Mouse (Mus musculus) thymus, adult 2 months (tissue): ENCODE data around the gene Erp44. TPM values are rescaled to one million over a fixed set of nuclear protein-coding genes. Genes with fewer than 3 reads are reported as not detected.

Experiments used
- DNase-seq: peaks from one replicate; pipeline ENCODE4 v3.0.0; 2021
- H3K27ac ChIP-seq: fragments of 200-500 bp; 2 replicates; pipeline ENCODE4 v1.5.1; 2012; ENCODE audit warnings: low read length, control low read depth; ENCODE audit not compliant: control insufficient read depth, insufficient read depth
- H3K27me3 ChIP-seq: fragments of 200-500 bp; 2 replicates; pipeline ENCODE4 v1.6.1; 2012; ENCODE audit warnings: mild to moderate bottlenecking, low read length, moderate library complexity, mixed read lengths; ENCODE audit not compliant: control insufficient read depth, insufficient read depth
- H3K36me3 ChIP-seq: fragments of 200-500 bp; 2 replicates; pipeline ENCODE4 v1.6.1; 2012; ENCODE audit warnings: mild to moderate bottlenecking, low read length, moderate library complexity; ENCODE audit not compliant: control insufficient read depth, insufficient read depth
- H3K4me1 ChIP-seq: fragments of 200-500 bp; replicated peaks from 2 replicates; pipeline ENCODE4 v1.6.1; 2012; ENCODE audit warnings: low read length; ENCODE audit not compliant: control insufficient read depth, insufficient read depth
- H3K4me3 ChIP-seq: fragments of 200-500 bp; 2 replicates; pipeline ENCODE4 v1.5.1; 2012; ENCODE audit warnings: mild to moderate bottlenecking, low read length, control low read depth, moderate library complexity; ENCODE audit not compliant: control insufficient read depth, insufficient read depth
- CTCF ChIP-seq: fragments of 200-500 bp; IDR thresholded peaks from 2 replicates; pipeline ENCODE4 v1.5.1; 2012; ENCODE audit warnings: mild to moderate bottlenecking, control low read depth, low read length, moderate library complexity, borderline replicate concordance; ENCODE audit not compliant: control insufficient read depth, poor library complexity, insufficient read depth; ENCODE audit errors: extremely low read depth
- POLR2A ChIP-seq: fragments of 200-500 bp; IDR thresholded peaks from 2 replicates; pipeline ENCODE4 v1.6.1; 2012; ENCODE audit warnings: mild to moderate bottlenecking, low read length, control low read depth, moderate library complexity; ENCODE audit not compliant: control insufficient read depth, poor library complexity, insufficient read depth; ENCODE audit errors: extremely low read depth
- WGBS: fragments of 180-500 bp; shearing (Covaris S2); methylation state at CpG from one replicate; pipeline ENCODE4 v1.1.7; 2018; 5-methylcytosine and 5-hydroxymethylcytosine counted together
- polyA plus RNA-seq: library from polyadenylated mRNA; depleted of rRNA; stranded (reverse); fragments of >200 nt; gene quantifications from 2 replicates; pipeline ENCODE4 v1.2.3, GENCODE M21; 2012

The Erp44 gene
- polyA plus RNA-seq, 1 experiment: 10.8 TPM

GRCm38 (mm10) chr4:48271838-48272237, 7.5 kb downstream of the Erp44 start:
- no peaks in the 10 kb centered on the region for H3K4me1 ChIP-seq
- H3K27ac ChIP-seq: no peak overlapping the region
- H3K27me3 ChIP-seq: no peaks in the 10 kb centered on the region
- no peak overlapping the region for H3K4me3 ChIP-seq
- no peak for DNase-seq
- TF ChIP-seq CTCF (no peak), POLR2A (no peak)
- WGBS: 97% methylated on average over 5 of the region's 5 CpGs
- H3K36me3 ChIP-seq: no peaks in the 10 kb centered on the region

DNA sequence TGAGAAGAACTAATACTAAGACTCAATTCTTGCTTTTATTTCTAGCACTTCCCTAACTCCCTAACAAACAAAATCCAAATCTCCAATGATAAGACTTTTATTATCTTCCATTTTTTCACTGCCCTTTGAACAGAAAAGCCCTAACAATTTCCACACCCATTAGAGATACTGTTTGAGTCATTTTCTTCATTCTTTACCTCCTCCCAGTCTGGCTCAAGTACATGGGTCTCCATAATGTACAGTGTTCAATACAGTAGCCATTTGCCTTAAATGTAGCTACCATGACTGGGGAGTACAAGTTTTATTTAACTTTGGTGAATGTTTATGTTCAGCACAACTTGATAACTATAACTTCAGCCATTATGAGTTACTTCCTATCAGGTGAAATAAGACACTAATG, 8.8 kb downstream of the Erp44 start:
- Histone ChIP-seq H3K36me3 (no peaks in the 10 kb centered on the region), H3K4me1 (no peaks in the 10 kb centered on the region), H3K27me3 (no peaks in the 10 kb centered on the region), H3K4me3 (no peak overlapping the region), H3K27ac (no peak overlapping the region)
- no peak for TF ChIP-seq CTCF
- no peak for TF ChIP-seq POLR2A
- DNase-seq: no peak

GRCm38 (mm10) chr4:48268127-48268526, 11.2 kb downstream of the Erp44 start:
- Histone ChIP-seq H3K4me1 (no peaks in the 10 kb centered on the region), H3K27me3 (no peaks in the 10 kb centered on the region)
- WGBS: 90% methylated on average over 1 of the region's 1 CpGs

DNA sequence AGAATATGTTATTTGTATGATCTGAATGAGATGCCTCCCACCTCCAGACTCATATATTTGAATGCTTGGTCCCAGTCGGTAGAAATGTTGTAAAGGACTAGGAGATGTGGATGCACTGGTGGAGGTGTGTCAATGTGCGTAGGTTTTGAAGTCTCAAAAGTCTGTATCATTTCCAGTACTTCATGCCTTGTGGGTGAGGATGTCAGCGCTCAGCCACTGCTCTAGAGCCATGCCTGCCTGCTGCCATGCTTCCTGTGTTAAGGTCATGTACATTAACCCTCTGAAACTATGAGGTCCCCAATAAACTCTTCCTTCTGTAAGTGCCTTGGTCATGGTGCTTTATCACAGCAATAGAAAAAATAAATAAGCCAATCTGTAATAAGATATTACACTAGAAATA, 11.7 kb downstream of the Erp44 start:
- TF ChIP-seq POLR2A: no peak
- no peak for TF ChIP-seq CTCF
- DNase-seq: no peak
- Histone ChIP-seq H3K27me3 (no peaks in the 10 kb centered on the region), H3K4me3 (no peak overlapping the region), H3K4me1 (no peaks in the 10 kb centered on the region), H3K27ac (no peak overlapping the region), H3K36me3 (no peaks in the 10 kb centered on the region)
- WGBS: 85% methylated on average over 3 of the region's 3 CpGs

More at GRCm38 (mm10) chr4:48268127-48268526, 11.2 kb downstream of the Erp44 start:
- H3K4me3 ChIP-seq: no peak overlapping the region
- no peaks in the 10 kb centered on the region for H3K36me3 ChIP-seq
- H3K27ac ChIP-seq: no peak overlapping the region
- DNase-seq: no peak
- no peak for TF ChIP-seq POLR2A
- no peak for TF ChIP-seq CTCF

DNA sequence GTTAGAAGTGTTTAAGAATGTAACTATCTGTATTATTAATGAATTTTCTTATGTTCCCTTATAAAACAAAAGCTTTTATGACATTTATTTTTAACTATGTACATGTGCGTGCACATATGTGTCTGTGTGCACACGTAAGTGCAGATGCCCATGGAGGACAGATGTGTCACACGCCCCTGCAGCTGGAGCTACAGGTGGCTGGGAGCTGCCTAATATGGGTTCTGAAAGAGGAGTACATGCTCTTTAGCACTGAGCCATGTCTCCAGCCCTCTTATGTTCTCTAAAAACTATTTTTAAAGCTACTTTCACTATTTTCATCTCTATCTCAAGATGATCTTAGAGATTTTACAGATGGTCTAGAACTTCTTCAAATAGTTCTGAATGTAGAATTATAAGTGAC, 21.3 kb downstream of the Erp44 start:
- TF ChIP-seq CTCF: no peak
- TF ChIP-seq POLR2A: no peak
- Histone ChIP-seq H3K4me3 (no peak overlapping the region), H3K36me3 (no peaks in the 10 kb centered on the region), H3K4me1 (no peaks in the 10 kb centered on the region), H3K27me3 (no peaks in the 10 kb centered on the region), H3K27ac (no peak overlapping the region)
- DNase-seq: no peak
- 90% methylated on average over 3 of the region's 3 CpGs for WGBS

DNA sequence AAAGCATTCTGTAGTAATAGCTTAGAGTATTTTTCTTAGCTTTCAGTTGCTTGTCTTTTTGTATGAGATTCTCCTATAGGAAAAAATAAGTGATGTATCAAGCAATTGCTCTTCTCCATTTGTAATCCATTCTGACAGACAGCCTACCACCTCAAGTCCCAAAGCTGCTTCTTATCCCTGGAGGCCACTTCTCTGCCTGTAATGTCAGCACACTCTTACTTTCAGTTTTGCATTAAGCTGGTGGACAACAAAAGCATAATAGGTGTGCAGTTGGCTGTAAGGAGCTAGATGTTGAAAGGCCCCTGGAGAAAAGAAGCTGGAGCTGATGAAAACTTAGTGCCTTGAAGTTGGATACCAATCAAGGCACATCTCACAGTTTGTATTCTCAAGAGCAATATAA, 26.1 kb downstream of the Erp44 start:
- TF ChIP-seq CTCF (no peak), POLR2A (no peak)
- Histone ChIP-seq H3K27ac (no peak overlapping the region), H3K4me3 (no peak overlapping the region), H3K27me3 (no peaks in the 10 kb centered on the region), H3K4me1 (no peaks in the 10 kb centered on the region), H3K36me3 (no peaks in the 10 kb centered on the region)
- DNase-seq: no peak

DNA sequence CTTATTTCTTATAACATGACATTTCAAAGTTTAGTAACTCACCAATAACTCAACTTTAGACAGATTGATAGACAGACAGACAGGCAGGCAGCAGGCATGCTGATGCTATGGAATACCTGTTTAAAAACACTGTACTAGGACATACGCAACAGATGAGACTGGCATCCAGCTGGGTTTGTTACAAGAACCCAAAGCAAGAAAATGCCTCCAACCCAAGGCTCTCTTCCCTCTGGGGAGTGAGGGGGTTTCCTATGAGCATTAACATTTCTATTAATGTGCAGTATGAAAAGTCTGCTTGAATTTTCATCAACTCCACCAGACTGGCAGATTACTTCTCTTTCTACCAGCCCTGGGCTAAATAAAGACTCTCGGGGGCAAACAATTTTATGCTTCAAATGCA, 35.1 kb downstream of the Erp44 start:
- no peak for TF ChIP-seq POLR2A
- no peak for TF ChIP-seq CTCF
- Histone ChIP-seq H3K27me3 (no peaks in the 10 kb centered on the region), H3K27ac (no peak overlapping the region), H3K36me3 (no peaks in the 10 kb centered on the region), H3K4me3 (no peak overlapping the region), H3K4me1 (no peaks in the 10 kb centered on the region)
- WGBS: 92% methylated on average over 2 of the region's 2 CpGs
- no peak for DNase-seq
